In genomic region chr17:12792422-12793206, GRCm38 (mm10) we compare ENCODE assay signal across 8 mouse cellular contexts. TPM values are rescaled to one million over a fixed set of nuclear protein-coding genes. Genes with fewer than 3 reads are reported as not detected.
DNase-seq lines count a peak whose midpoint lies in the region; ATAC-seq and TF ChIP-seq lines count a peak whose summit lies in the region.

No protein-coding gene starts in this region.

- peaks cover 7% of the 10 kb centered on the region; the same call in 1 of the 2 replicates for H3K36me3 ChIP-seq in forebrain, embryonic 10.5 days (replicated peaks)
- H3K36me3 ChIP-seq in forebrain, postnatal 0 days (ENCODE audit: insufficient read depth) = no peaks in the 10 kb centered on the region
- H3K36me3 ChIP-seq in lung, embryonic 15.5 days = peaks cover 12% of the 10 kb centered on the region; the same call in 1 of the 2 replicates
- H3K36me3 ChIP-seq in forebrain, embryonic 15.5 days = no peaks in the 10 kb centered on the region

- peak overlapping the region; percentile 58 for H3K27ac ChIP-seq in forebrain, embryonic 10.5 days
- no peak overlapping the region for H3K27ac ChIP-seq in forebrain, postnatal 0 days (ENCODE audit: low read depth, low read length)
- peak overlapping the region; percentile 89 for H3K27ac ChIP-seq in lung, embryonic 15.5 days
- no peak overlapping the region for H3K27ac ChIP-seq in forebrain, embryonic 15.5 days (replicated peaks)

- 81% methylated on average over 11 of the region's 11 CpGs for WGBS in forebrain, embryonic 10.5 days
- WGBS in forebrain, postnatal 0 days = 74% methylated on average over 11 of the region's 11 CpGs
- WGBS in lung, embryonic 15.5 days = 30% methylated on average over 11 of the region's 11 CpGs
- WGBS in forebrain, embryonic 15.5 days = 76% methylated on average over 11 of the region's 11 CpGs

- no peak for DNase-seq in forebrain, embryonic 10.5 days (ENCODE audit: extremely low spot score, low spot score)
- DNase-seq in forebrain, postnatal 0 days = no peak
- peak; percentile 58 for DNase-seq in gonadal fat pad, adult 2 months (ENCODE audit: low read depth)
- peak; percentile 95 for DNase-seq in kidney, adult 9 months
- DNase-seq in layer of hippocampus, postnatal 10 days (ENCODE audit: low spot score in 2 of 2) = no peak
- DNase-seq in left cerebral cortex, adult 9 months (ENCODE audit: low spot score in 2 of 2) = no peak

- no peak for TF ChIP-seq CTCF in forebrain, postnatal 0 days (IDR thresholded peaks at IDR 0.05; ENCODE audit: low read depth)

- peaks cover 6% of the 10 kb centered on the region; the same call in 1 of the 2 replicates for H3K9me3 ChIP-seq in forebrain, embryonic 10.5 days
- no peaks in the 10 kb centered on the region for H3K9me3 ChIP-seq in forebrain, postnatal 0 days (ENCODE audit: low read length)
- H3K9me3 ChIP-seq in lung, embryonic 15.5 days = no peaks in the 10 kb centered on the region
- H3K9me3 ChIP-seq in forebrain, embryonic 15.5 days = no peaks in the 10 kb centered on the region

- H3K4me2 ChIP-seq in forebrain, postnatal 0 days (ENCODE audit: low read depth) = no peak overlapping the region
- H3K4me2 ChIP-seq in lung, embryonic 15.5 days = no peak overlapping the region
- no peak overlapping the region for H3K4me2 ChIP-seq in forebrain, embryonic 15.5 days (replicated peaks)

- no peak for ATAC-seq in forebrain, postnatal 0 days
- ATAC-seq in lung, embryonic 15.5 days (ENCODE audit: borderline replicate concordance, extremely low read depth, low FRiP score, low TSS enrichment) = 0 out of 2 replicates have a peak, but pooled peaks have one; percentile 5
- ATAC-seq in forebrain, embryonic 15.5 days (replicated peaks) = no peak

- peaks cover 35% of the 10 kb centered on the region for H3K4me1 ChIP-seq in forebrain, embryonic 10.5 days
- H3K4me1 ChIP-seq in forebrain, postnatal 0 days (ENCODE audit: insufficient read depth) = 0 out of 2 replicates have a peak, but pooled peaks cover 7% of the 10 kb centered on the region
- H3K4me1 ChIP-seq in lung, embryonic 15.5 days = peaks cover 67% of the 10 kb centered on the region
- peaks cover 27% of the 10 kb centered on the region for H3K4me1 ChIP-seq in forebrain, embryonic 15.5 days

- H3K4me3 ChIP-seq in forebrain, embryonic 10.5 days = no peak overlapping the region
- H3K4me3 ChIP-seq in forebrain, postnatal 0 days (ENCODE audit: low read depth, low read length) = no peak overlapping the region
- H3K4me3 ChIP-seq in lung, embryonic 15.5 days = no peak overlapping the region
- no peak overlapping the region for H3K4me3 ChIP-seq in forebrain, embryonic 15.5 days

- H3K9ac ChIP-seq in forebrain, postnatal 0 days = no peak overlapping the region
- no peak overlapping the region for H3K9ac ChIP-seq in lung, embryonic 15.5 days
- no peak overlapping the region for H3K9ac ChIP-seq in forebrain, embryonic 15.5 days (replicated peaks)

- H3K27me3 ChIP-seq in forebrain, embryonic 10.5 days (ENCODE audit: poor library complexity, severe bottlenecking) = no peaks in the 10 kb centered on the region
- H3K27me3 ChIP-seq in forebrain, postnatal 0 days (ENCODE audit: insufficient read depth, low read length) = no peaks in the 10 kb centered on the region
- H3K27me3 ChIP-seq in lung, embryonic 15.5 days = no peaks in the 10 kb centered on the region
- no peaks in the 10 kb centered on the region for H3K27me3 ChIP-seq in forebrain, embryonic 15.5 days

RNA-seq across cellular contexts. Expression of gene Igf2r, which starts 23.1 kb away (rescaled TPM):
- 20.0 and 20.5 TPM in 2 replicates for polyA plus RNA-seq in forebrain, embryonic 10.5 days (2016; fragmentation: Nextera tagmentation; extraction: Ambion mirVana)
- 27.2 and 36.0 TPM in 2 replicates for total RNA-seq in forebrain, postnatal 0 days (2014; rRNA removed)
- polyA plus RNA-seq in forebrain, postnatal 0 days (2015; fragmentation: Nextera tagmentation; extraction: Ambion mirVana) = 3.0 and 4.6 TPM in 2 replicates
- 15.7 and 20.0 TPM in 2 replicates for polyA plus RNA-seq in gonadal fat pad, adult 2 months (2012; rRNA removed)
- polyA plus RNA-seq in lung, embryonic 15.5 days (2015; fragmentation: Nextera tagmentation; extraction: Ambion mirVana) = 58.4 and 62.5 TPM in 2 replicates
- 10 to 100 TPM; 25.5 to 27.7 TPM for total RNA-seq in layer of hippocampus, postnatal 10 days (2021)
- 10.8 and 11.0 TPM in 2 replicates for polyA plus RNA-seq in forebrain, embryonic 15.5 days (2015; fragmentation: Nextera tagmentation; extraction: Ambion mirVana)

Comparison
In these comparisons a context has a peak if more than half of its experiments do, and no peak if none do; other contexts are left out.
1. H3K27ac ChIP-seq: peak in forebrain, embryonic 10.5 days (single experiment) and lung, embryonic 15.5 days (single experiment); none in forebrain, postnatal 0 days (single experiment) and forebrain, embryonic 15.5 days (single experiment).
2. DNase-seq: peak in gonadal fat pad, adult 2 months (single experiment) and kidney, adult 9 months (single experiment); none in forebrain, embryonic 10.5 days (single experiment), forebrain, postnatal 0 days (single experiment), layer of hippocampus, postnatal 10 days (0 of 2) and left cerebral cortex, adult 9 months (0 of 2).